Mouse (Mus musculus) kidney, adult 18-20 months (tissue): Measurements from ENCODE around the gene Ap3b2.
"Not testable (repeated sequence)": the region's sequence is repeated elsewhere in the genome, so short reads cannot be mapped to it uniquely, and the experiment has no call there.

Source experiments
- DNase-seq: peaks from one replicate; pipeline ENCODE4 v3.0.0; 2021

The Ap3b2 gene

DNA sequence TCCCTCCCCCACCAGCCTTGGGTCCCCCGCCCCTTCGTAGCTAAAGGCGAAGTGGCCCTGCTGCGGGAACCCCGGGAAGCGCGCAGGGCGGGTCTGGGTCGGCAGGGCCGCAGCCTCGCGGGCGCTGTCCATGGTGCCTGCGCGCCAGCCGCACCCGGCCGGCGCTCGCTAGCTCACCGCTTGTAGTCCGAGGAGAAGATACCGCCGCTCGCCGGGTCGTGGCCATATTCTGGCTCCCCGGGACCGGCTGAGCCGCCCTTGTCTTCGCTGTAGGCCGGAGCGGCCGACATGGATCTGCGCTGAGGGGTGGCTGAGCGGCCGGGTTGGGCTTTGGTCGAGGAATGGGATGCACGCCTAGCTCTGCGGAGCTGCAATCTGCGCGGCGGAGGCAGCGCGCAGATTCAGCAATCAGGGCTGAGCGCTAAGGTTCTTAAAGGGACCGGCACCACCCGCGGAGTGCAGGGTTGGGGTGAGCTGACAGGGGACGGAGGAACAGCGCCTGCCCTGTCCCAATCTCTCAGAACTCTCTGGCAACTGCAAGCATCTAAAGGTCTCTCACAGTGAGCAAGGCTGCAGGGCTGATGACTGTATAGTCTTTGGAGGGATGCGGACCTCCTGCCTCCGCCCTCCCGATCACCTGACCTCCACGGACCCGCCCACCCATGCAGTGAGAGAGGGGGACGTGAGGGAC lies at the start of gene Ap3b2:
TSS of gene Ap3b2 (minus strand) at position 595 of the 691 bp plus-strand sequence.
- peak; percentile 69 for DNase-seq

DNA sequence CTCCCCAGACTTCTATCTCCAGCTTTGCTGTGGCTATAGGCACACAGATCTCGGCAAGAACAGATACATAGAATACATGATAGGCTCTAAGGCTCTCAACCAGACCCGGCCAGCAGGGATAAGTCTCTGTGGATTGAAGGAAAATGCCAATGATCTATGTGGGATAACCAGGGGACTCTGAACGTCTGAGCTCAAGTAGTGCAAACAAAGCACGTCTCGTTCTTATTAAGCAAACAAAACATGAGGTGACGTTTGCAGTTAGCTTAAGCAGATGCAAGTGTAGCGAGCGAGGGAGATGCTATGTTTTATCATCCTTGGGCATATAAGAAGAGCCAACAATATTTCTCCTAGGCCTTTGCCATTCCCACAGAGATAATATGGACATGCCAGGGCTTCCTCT lies 49.2 kb upstream of the Ap3b2 start:
- DNase-seq: no peak

DNA sequence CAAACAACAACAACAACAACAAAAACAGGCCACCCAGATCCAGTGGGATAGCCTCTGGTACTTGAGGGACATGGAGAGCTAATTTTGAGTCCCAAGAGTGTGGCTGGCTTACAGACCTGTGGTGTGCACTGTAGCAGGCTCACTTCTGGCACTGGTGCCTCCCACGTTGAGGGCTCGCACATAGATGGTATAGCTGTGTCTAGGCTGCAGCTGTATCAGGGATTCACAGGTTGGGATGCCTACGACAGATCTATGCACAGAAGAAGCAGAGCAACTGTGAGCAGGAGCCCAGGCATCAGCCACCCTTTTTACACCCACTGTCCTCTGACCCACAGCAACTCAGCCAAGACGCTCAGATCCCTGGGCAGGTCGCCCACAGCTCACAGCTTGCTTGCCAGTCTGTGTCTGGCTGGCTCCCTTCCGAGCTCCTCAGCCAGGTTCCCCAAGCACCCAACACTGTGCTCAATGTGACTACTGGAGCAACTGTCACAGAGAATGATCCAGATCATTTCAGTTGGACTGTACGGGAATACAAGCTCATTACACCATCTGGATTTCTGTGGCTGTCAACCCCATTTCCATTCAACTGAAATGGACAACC lies 48.3 kb upstream of the Ap3b2 start:
- DNase-seq: peak; percentile 65

DNA sequence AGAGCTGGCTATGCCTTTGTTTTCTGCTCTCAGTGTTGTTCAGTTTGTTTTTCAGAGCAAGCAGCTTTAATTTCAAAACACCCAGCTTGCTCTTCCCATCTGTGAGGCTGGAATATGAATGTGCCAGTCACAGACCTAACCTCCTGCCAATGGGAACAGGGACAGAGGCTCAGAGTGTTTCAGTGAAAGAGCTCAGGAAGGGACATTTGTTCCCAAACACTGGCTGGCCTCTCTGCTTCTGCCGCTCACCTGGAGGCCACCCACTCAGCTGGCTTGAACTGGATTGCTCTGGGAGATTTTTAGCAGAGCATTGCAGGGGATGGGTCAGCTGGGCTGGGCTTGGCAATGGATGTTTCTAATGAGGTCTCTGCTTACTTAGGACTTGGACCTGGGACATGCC lies 47.3 kb upstream of the Ap3b2 start:
- DNase-seq: no peak

DNA sequence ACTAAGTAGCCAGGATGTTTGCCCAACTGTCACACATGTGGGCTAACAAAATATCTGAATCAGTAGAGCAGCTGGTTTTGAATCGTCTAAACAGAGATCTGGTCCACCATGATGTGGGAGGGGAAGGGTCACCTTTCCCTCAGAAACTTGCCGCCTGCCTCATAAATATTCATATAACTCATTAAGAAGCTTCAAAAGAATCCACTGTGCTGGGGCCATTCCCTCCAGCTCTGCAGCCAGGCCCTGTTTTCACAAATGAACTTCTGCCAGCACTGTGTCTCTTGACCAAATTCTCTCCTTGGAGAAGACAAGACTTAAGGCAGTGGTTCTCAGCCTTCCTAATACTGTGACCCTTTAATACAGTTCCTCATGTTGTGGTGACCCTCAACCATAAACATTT lies 45.8 kb upstream of the Ap3b2 start:
- DNase-seq: no peak

DNA sequence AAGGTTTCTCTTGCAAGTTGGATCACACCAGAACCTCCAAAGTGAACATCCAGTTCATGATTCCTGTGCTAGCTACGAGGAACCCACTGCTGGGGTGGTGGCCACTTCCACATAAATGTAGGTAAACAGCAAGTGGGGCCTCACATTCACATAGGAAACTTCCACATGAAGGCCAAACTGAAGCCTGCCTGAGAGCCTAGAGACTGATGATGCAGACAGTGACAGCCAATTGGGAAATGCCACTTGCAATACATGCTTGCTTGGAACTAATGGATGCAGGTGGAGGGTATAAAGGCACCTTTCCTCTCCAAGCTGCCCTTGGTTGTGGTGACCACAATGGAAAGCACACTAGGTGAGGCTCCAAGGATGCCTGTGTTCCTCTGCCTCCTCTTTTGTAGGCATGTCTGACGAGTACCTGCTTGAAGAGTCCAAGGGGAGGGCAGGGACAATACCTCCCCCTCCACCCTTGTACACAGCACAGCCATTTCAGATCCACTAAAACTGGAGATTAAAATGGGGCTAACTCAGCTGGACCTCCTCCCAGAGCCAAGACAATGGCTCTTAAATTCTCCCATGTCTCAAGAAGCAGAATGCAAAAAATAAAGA lies 44.4 kb upstream of the Ap3b2 start:
- DNase-seq: no peak

DNA sequence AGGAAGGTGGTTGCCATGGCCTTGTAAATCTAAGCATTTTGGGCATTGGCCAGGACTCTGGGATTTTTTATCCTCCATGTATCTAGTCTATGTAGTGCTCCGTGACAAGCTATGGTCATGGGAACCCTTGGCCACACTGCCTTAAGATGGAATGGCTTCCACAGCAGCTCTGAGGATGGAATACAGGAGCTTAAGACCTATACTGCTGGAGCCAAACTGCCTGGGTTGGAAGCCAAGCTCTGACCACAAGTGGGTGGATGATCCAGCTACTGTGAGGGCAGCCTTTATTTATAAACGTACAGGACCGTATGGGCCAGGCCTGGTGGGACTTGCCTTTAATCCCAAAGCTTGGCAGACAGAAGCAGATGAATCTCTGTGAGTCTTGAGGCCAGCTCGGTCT lies 42.8 kb upstream of the Ap3b2 start:
- no peak for DNase-seq

DNA sequence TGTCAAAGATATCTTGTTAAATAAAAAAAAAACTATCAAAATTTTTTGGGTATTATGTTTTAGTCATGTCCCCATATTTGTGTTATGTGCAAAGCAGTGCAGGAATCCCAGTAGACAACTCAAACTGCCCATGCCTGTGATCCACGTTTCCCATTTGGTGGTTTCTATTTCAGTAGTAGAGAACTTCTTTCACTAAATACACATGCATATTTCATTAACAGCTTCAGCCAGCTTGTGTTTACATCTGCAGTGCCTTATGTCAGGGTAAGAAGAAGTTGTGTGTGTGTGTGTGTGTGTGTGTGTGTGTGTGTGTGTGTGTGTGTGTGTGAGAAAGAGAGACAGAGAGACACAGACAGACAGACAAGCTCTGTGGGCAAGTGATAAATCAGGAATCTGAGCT lies 37.7 kb upstream of the Ap3b2 start:
- DNase-seq: no peak

DNA sequence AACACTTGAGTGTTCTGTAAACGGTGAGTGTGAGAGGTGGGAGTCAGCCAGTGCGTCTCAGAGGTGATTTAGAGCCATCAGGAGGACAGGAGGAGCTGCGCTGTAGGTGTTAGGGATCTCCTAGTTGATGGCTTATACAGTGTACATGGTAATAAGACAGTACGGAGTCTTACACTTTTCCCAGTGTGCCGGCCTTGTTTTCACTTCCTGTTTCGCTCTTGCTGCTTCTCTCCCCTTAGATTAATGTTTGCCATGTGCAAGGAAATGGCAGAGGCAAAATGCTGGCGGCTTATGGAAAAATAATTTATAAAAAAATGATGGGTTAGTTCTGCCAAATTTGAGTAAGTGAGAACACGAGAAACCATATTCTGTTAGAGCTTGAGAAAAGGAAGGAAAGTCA lies 35.2 kb upstream of the Ap3b2 start:
- no peak for DNase-seq

DNA sequence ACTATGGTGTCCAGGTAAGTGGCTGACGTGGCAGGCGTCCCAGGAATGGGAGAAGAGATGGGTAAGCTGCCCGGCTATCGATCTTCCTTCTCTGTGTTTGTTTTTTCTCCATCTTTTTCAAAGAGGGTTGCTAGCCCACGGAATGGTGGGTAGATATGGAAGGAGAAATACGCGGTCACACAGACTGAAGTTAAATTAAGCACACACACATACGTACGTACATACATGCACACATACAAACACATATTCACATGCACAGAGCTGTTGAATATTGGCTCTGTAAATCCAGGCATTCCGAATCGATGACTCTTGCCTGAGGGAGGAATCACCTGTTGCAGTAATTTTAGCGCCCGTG lies 29.9 kb upstream of the Ap3b2 start:
- DNase-seq: no peak

DNA sequence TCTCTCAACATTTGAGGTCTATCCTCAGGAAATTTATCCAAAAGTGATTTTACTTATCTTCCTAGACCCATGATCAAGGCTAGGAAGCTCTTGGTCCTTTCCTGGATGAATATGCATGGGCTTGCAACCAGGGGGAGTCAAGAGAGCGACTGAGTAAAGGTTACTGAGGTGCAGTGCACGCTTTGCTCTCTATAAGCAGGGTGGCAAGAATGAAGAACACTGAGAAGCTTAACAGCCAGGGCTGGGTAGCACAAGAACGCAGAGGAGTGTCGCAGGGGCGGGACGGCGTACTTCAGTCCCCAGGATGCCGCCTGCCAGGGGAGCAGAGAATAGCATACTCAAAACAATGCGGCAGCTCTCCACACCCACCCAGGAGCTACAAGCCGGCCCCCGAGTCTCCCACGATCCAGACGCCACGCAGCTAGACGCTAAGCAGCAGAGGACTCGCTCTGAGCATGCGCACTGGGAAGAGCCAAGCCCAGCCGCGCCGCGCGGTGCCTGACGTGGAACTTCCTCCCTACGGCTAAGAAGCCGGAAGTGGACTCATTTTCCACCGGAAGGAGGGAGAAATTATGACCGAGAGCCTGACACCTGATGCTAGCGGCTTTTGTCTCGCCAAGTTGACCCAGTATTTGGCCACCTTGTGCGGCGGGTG lies 29.4 kb upstream of the Ap3b2 start:
- DNase-seq: peak; percentile 87

DNA sequence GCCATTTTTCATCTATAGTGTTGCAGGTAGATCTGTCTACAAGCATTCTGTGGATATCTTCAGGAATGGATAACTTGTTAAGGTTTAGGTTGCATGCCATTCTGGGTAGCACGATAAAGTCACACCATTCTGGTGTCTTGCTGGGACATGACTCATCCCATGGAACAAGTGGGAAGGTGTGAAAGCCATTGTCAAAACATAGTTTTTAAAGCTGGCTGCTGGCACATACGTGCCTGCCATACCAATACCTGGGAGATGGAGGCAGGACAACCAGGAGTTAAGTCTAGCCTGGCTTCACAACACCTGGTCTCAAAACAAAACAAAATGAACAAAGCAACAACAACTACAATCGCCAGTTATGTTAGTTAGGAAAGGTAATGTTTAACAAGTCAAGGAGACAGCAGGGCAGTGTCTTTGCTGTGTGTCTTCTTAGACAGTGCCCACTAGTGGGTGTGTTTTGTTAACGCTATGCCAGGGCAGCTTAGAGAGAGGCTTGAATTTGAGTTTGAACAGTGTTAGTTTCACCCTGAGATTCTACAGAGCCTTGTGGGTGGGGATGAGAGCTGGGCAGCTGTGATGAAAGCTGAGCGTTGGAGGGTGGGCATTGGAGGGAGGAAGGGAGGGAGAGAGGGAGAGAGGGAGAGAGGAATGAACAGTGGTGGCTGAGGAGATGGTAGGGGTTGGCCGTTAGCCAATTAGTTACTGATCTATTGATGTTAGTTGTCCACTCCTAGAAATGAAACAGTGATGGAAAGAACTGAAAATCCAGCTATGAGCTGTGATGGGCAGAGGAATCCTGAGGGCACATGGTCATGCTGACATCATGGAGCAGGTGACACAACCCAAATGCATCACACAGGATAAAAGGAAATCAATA lies 22.7 kb upstream of the Ap3b2 start:
- DNase-seq: no peak

DNA sequence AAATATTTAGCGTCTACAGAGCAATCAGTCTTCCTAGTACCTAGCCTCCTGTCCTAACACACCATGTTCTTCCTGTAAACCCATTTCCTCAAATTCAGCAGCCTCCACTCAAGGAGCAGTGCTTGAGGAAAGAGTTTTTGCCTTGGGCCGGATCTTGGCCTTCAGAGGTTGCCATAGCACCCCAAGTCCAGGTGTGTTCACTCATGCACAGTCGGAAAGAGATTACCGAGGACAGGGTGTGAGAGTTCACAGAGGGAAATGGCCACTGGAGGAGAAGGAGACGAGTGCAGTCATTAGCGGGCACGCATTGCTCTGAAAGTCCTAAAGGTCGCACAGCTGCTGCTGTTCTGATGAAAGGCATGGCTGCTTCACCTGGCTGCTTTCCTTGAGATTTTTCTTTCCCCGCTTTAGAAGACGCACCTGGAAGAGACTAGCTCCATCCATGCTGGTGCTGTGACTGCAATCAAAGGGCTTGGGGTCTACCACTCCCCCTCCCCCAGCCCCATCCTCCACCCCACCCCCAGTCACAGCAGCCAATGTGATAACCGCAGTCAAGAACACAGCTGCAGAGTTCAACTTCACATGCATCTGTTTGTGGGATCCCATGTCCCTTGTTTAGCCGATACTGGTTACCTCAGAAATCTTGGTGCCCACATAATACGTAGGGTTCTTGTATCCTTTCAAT lies 21.3 kb upstream of the Ap3b2 start:
- DNase-seq: no peak

DNA sequence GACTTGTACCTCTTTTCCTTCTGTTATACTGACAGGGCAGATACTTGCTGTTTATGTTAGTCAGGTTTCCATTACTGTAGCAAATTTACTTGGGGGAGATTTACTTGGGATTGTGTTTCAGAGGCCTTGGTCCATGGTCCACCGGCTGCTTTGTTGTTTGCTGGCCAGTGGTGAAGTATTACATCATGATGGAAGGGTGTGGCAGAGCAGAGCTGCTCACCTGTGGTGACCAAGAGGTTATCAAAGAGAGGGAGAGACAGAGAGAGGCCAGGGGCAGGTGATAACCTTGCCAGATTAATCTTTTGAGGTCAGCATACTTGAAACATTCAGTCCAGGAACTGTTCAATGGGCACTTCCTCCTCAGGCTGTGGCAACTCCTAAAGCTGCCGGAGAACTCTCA lies 7.3 kb upstream of the Ap3b2 start:
- DNase-seq: no peak

DNA sequence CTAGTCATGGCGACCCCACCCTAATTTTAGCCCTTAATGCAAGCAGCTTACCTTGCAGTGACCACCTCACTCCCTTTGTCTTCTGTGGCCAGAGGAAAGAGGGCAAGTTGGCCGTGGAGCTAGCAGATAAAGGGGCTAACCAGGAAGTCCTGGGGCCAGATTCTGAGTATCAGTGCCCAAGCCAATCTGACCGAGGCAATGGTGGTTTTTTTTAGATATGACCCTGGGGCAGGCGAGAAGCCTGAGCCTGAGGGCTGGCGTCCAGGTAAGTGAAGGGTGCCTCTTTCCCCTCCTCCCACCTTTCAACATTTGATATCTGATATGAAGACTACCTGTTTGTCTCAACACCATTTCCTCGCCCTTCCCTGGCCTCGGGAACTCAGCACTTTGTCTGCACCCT lies 4.5 kb upstream of the Ap3b2 start, which contains the start of gene BC048679:
TSS of gene BC048679 (minus strand) at position 101 of the 400 bp plus-strand sequence.
- DNase-seq: no peak

DNA sequence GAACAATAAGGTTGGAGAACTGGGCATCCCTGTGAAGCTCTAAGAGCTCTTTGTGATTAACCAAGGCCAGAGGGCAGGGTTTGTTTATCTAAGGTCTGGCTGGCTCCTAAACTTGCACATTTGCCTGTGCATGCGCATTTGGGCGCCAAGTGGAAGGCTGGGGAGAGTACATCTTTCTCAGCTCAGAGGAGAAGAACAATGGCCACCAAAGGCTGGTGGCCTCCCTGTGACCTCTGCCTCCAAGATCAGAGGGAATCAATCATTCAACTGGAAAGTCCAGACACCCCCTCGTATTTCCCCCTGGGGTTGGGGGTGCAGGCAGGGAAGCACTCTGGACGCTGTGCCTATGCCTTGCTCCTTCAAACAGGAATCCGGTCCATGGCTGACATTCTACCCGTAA lies 3.4 kb upstream of the Ap3b2 start:
- no peak for DNase-seq

DNA sequence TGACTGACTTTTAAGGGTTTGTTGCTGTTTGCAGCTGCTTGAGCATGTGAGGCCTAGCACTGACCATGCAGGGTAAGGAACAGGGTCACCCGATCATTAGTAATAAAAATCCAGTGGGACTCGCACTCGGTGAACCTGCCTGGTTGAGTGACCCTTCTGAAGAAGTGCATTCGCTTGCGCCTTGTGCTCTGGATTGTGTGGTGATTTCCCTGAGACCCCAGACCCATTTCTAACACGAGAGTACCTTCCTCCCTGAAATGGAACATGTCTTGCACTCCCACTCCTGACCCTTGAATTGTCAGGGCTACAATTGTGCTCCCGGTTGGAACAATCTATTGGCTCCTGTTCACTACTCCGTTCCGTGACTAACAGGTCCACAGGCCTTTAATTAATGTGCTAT lies 1.1 kb downstream of the Ap3b2 start:
- DNase-seq: no peak

DNA sequence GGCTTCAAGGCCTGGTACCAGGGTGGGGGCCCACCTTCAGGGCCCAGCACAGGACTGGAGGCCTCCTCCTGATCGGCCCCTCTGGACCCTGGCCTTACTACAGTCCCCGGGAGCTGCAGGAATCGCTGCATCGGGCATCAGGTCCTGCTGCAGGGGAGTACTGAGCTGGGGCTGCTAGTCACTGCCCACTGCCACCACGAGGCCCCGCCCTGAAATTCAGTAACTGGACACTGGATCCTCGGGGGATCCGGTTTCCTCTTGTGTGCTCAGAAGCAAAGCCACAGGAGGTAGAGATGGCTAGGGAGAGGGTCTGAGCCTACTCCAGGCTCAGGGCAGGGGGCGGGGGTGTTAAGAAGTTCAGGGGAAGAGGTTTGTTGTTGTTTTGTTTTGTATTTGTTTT lies 4.1 kb downstream of the Ap3b2 start:
- no peak for DNase-seq

DNA sequence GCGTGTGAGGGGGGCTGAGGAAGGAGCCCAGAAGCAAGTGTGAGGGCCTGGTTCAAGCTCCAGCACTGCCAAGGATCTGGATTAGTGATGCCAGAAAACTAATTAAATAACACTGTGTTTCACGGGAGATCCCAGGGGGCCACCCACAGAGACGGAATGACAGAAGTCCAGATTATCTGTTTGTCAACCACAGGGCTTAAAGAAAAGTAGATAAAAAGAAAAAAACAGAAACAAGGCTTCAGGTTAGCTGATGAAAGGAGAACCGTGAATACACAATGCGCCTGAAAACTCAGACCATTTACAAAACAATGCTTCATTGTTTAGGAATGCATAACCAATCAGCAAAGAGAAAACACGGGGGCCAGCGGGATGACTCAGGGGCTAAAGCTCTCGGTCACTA lies 12.9 kb downstream of the Ap3b2 start:
- DNase-seq: no peak

DNA sequence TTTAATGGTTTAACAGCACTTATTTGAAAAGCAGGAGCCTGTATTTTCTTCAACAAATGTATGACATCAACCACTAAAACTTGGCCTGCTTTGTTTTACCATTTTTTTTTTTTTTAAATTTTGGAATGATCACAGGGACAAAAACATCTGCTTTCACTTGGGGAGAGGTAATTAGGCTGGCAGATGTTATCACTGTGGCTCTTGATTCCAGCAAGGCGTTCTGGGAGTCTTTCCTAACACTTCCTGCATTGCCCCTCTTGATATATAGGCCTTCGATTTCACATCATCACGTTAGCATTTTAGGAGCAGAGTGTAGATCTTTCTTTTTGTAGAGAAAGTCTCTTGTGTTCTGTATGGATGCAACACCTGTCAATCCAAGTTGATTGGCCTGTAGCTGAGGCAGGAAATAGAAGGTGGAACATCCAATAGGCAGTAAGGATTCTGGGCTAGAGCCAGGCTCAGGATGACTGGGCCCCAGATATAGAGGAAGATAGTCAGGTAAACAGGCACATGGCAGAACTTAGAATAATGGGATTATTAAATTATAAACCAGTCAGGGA lies 14.1 kb downstream of the Ap3b2 start:
- DNase-seq: no peak

DNA sequence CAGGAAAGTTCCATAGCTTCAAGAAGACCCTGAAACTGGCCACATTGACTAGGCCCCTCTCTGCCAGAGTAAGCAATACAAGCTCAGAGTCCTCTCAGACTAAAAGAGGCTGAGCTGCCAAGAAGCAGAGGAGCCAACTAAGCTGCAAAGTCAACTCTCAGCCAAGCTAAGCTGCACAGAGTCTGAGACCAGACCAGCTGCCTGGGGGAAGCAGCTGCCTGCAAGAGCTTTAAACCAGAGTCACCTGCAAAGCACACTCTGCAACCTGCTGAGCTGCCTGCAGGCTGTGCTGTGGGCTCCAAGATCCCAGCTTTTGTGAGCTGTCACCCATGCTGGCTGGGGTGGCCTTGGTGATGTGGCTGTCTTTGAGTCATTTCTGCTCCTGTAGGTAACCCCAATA lies 15.5 kb downstream of the Ap3b2 start:
- not testable (repeated sequence) for DNase-seq

DNA sequence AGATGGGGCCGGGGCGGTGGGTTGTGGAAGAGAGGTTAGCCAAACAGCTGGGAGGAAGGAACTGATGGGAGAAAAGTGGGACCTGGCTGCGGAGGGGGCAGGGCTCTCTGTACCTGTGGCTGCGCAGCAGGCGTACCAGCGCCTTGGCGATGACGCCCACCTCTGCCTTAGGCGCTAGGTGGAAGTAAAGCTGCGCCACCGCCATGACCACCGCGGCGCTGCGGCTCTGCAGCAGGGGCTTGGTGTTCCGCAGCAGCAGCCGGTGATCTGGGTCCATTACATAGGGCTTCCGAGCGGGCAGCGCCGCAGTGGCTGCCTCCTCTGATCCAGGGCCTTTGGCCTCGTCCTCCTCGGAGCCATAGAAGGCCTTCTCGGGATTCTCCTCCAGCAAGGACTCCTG lies 16.9 kb downstream of the Ap3b2 start:
- DNase-seq: no peak
